20 mouse cellular contexts compared by ENCODE assay signal in genomic region chr11:105828175-105828574, GRCm38 (mm10).
DNase-seq lines count a peak whose midpoint lies in the region; ATAC-seq and TF ChIP-seq lines count a peak whose summit lies in the region.
"Had no signal": no experiment of that assay in that cellular context is flagged by ENCODE, and none has a peak within 500 bp of the region (broad histone marks: within the 10 kb centered on the region; RNA-seq: fewer than 3 reads in every experiment).

No protein-coding gene starts in this region.

- no peaks in the 10 kb centered on the region for H3K9me3 ChIP-seq in liver, embryonic 12.5 days (replicated peaks)
- H3K9me3 ChIP-seq in intestine, embryonic 15.5 days: no peaks in the 10 kb centered on the region
- H3K9me3 ChIP-seq: forebrain, embryonic 13.5 days; heart, embryonic 15.5 days; liver, embryonic 15.5 days; neural tube, embryonic 12.5 days had no signal

- no peaks in the 10 kb centered on the region for H3K27me3 ChIP-seq in liver, embryonic 12.5 days (replicated peaks)
- no peaks in the 10 kb centered on the region for H3K27me3 ChIP-seq in intestine, embryonic 15.5 days (replicated peaks)
- H3K27me3 ChIP-seq: forebrain, embryonic 13.5 days; heart, embryonic 15.5 days; liver, embryonic 15.5 days; neural tube, embryonic 12.5 days had no signal

- intact Hi-C loops in left cerebral cortex, postnatal 25 days (cut with DNase I): loop anchor here (2.0 kb wide), 1 partner anchor 31 kb away; no protein-coding TSS in a partner anchor

- no peak overlapping the region for H3K4me3 ChIP-seq in cortical plate, adult 2 months (ENCODE audit: insufficient read depth, low read length)
- H3K4me3 ChIP-seq in liver, embryonic 12.5 days: no peak overlapping the region
- H3K4me3 ChIP-seq in intestine, embryonic 15.5 days (replicated peaks): no peak overlapping the region
- H3K4me3 ChIP-seq: forebrain, embryonic 13.5 days; heart, embryonic 15.5 days; liver, embryonic 15.5 days; neural tube, embryonic 12.5 days had no signal

- H3K36me3 ChIP-seq in liver, embryonic 12.5 days: no peaks in the 10 kb centered on the region
- no peaks in the 10 kb centered on the region for H3K36me3 ChIP-seq in intestine, embryonic 15.5 days
- H3K36me3 ChIP-seq: heart, embryonic 15.5 days; liver, embryonic 15.5 days; neural tube, embryonic 12.5 days had no signal

- peak; percentile 32 for DNase-seq in layer of hippocampus, adult 11-12 months (ENCODE audit: low spot score)
- DNase-seq in layer of hippocampus, postnatal 36 days: no peak
- peak; percentile 23 to 36 for DNase-seq in layer of hippocampus, adult 8-10 months (ENCODE audit: low spot score in 2 of 2)
- DNase-seq in left cerebral cortex, postnatal 25 days (ENCODE audit: low spot score in 2 of 2): peak; percentile 44 to 92
- DNase-seq: cerebellum, adult 9-10 months; gastrocnemius, postnatal 14 days; heart, postnatal 4 days; kidney, adult 11 months; thymus, postnatal 14 days had no signal

- H3K4me1 ChIP-seq in cortical plate, adult 2 months (ENCODE audit: control insufficient read depth, insufficient read depth, low read length): peaks cover 6% of the 10 kb centered on the region
- H3K4me1 ChIP-seq in liver, embryonic 12.5 days: no peaks in the 10 kb centered on the region
- H3K4me1 ChIP-seq in intestine, embryonic 15.5 days (replicated peaks): no peaks in the 10 kb centered on the region
- H3K4me1 ChIP-seq: forebrain, embryonic 13.5 days; heart, embryonic 15.5 days; liver, embryonic 15.5 days; neural tube, embryonic 12.5 days had no signal

- WGBS in liver, embryonic 12.5 days (ENCODE audit: insufficient replicate concordance): 68% methylated on average over 2 of the region's 2 CpGs
- whole genome bisulfite sequencing in intestine, embryonic 15.5 days: 84% methylated on average over 2 of the region's 2 CpGs

- H3K9ac ChIP-seq in liver, embryonic 12.5 days: no peak overlapping the region
- no peak overlapping the region for H3K9ac ChIP-seq in intestine, embryonic 15.5 days
- H3K9ac ChIP-seq: forebrain, embryonic 13.5 days; heart, embryonic 15.5 days; liver, embryonic 15.5 days; neural tube, embryonic 12.5 days had no signal

- no peak for TF ChIP-seq POLR2A in cortical plate, adult 2 months (IDR thresholded peaks at IDR 0.05; ENCODE audit: extremely low read depth, insufficient read depth, low read length)

- H3K4me2 ChIP-seq in liver, embryonic 12.5 days: no peak overlapping the region
- no peak overlapping the region for H3K4me2 ChIP-seq in intestine, embryonic 15.5 days (replicated peaks)
- H3K4me2 ChIP-seq: forebrain, embryonic 13.5 days; heart, embryonic 15.5 days; liver, embryonic 15.5 days; midbrain, embryonic 11.5 days; neural tube, embryonic 12.5 days had no signal

- peak overlapping the region; percentile 64; the same call in 1 of the 2 replicates for H3K27ac ChIP-seq in cortical plate, adult 2 months (ENCODE audit: insufficient read depth, low read length)
- H3K27ac ChIP-seq in liver, embryonic 12.5 days: no peak overlapping the region
- H3K27ac ChIP-seq in intestine, embryonic 15.5 days: no peak overlapping the region
- H3K27ac ChIP-seq: forebrain, embryonic 13.5 days; heart, embryonic 15.5 days; hindbrain, postnatal 0 days; kidney, postnatal 0 days; liver, embryonic 15.5 days; macrophage; neural tube, embryonic 12.5 days had no signal

- no peak for ATAC-seq in liver, embryonic 12.5 days
- ATAC-seq in intestine, embryonic 15.5 days: no peak
- ATAC-seq: forebrain, embryonic 13.5 days; hindbrain, postnatal 0 days had no signal

- no peak for TF ChIP-seq CTCF in cortical plate, adult 2 months (IDR thresholded peaks at IDR 0.05; ENCODE audit: extremely low read depth, insufficient read depth, low read length)

Comparison
In these comparisons a context has a peak if more than half of its experiments do, and no peak if none do; other contexts are left out.
1. DNase-seq: peak in layer of hippocampus, adult 11-12 months (single experiment), layer of hippocampus, adult 8-10 months (2 of 2) and left cerebral cortex, postnatal 25 days (2 of 2); none in layer of hippocampus, postnatal 36 days (0 of 2).